In the genomic region with DNA sequence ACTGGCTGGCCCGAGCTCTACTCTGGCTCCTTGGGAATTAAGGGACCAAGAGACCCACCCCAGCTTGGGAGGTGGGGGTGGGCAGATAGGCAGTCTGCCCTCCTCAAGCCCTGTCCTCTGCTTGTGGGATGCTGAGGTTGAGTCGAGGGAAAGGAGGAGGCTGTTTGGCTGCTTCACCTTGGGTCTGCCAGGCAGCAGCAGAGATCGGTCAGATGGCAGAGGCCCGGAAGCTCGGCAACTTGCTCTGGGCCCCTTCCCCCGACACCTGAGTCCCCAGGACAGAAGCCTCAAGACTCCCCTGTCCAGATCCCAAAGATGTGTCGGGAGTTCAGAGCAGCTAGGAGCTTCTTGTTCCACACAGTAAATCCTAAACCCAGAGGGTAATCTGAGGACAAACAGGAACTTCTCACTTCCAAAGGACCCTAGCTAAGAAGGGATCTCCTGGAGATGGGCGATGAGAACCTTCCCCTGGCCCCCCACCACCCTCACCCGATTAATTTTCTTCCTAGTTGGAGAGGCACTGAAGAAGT, we compare ENCODE assay signal across 18 mouse cellular contexts. TPM values are rescaled to one million over a fixed set of nuclear protein-coding genes. Genes with fewer than 3 reads are reported as not detected.
DNase-seq lines count a peak whose midpoint lies in the region; ATAC-seq and TF ChIP-seq lines count a peak whose summit lies in the region.
"Had no signal": no experiment of that assay in that cellular context is flagged by ENCODE, and none has a peak within 500 bp of the region (broad histone marks: within the 10 kb centered on the region; RNA-seq: fewer than 3 reads in every experiment).

No protein-coding gene starts in this region.

- H3K4me3 ChIP-seq in kidney, embryonic 14.5 days (ENCODE audit: low read length), result peak overlapping the region; percentile 10; the same call in 1 of the 2 replicates
- peak overlapping the region; percentile 28; the same call in 1 of the 2 replicates for H3K4me3 ChIP-seq in forebrain, postnatal 0 days (ENCODE audit: low read depth, low read length)
- H3K4me3 ChIP-seq in midbrain, embryonic 10.5 days, result peak overlapping the region; percentile 59
- H3K4me3 ChIP-seq in neural tube, embryonic 14.5 days (ENCODE audit: low read depth, low read length), result peak overlapping the region; percentile 53
- H3K4me3 ChIP-seq: lung, embryonic 15.5 days had no signal

- no peaks in the 10 kb centered on the region for H3K36me3 ChIP-seq in kidney, embryonic 14.5 days (ENCODE audit: control insufficient read depth, insufficient read depth, low read length)
- no peaks in the 10 kb centered on the region for H3K36me3 ChIP-seq in forebrain, postnatal 0 days (ENCODE audit: insufficient read depth)
- H3K36me3 ChIP-seq in midbrain, embryonic 10.5 days, result peaks cover 3% of the 10 kb centered on the region; the same call in 1 of the 2 replicates
- H3K36me3 ChIP-seq in neural tube, embryonic 14.5 days (ENCODE audit: control insufficient read depth, insufficient read depth, low read length), result no peaks in the 10 kb centered on the region
- H3K36me3 ChIP-seq: heart, embryonic 13.5 days; lung, embryonic 15.5 days had no signal

- no peak overlapping the region for H3K27ac ChIP-seq in kidney, embryonic 14.5 days (ENCODE audit: low read depth, low read length)
- no peak overlapping the region for H3K27ac ChIP-seq in forebrain, postnatal 0 days (ENCODE audit: low read depth, low read length)
- peak overlapping the region; percentile 91 for H3K27ac ChIP-seq in midbrain, embryonic 10.5 days (replicated peaks)
- peak overlapping the region; percentile 87 for H3K27ac ChIP-seq in neural tube, embryonic 14.5 days (ENCODE audit: low read depth, low read length)
- H3K27ac ChIP-seq: heart, embryonic 13.5 days; lung, embryonic 15.5 days had no signal

- H3K4me1 ChIP-seq in kidney, embryonic 14.5 days (ENCODE audit: control insufficient read depth, insufficient read depth, low read length), result peaks cover 9% of the 10 kb centered on the region; the same call in 1 of the 2 replicates
- H3K4me1 ChIP-seq in forebrain, postnatal 0 days (ENCODE audit: insufficient read depth), result no peaks in the 10 kb centered on the region
- H3K4me1 ChIP-seq in midbrain, embryonic 10.5 days, result peaks cover 81% of the 10 kb centered on the region
- peaks cover 2% of the 10 kb centered on the region; the same call in 1 of the 2 replicates for H3K4me1 ChIP-seq in neural tube, embryonic 14.5 days (ENCODE audit: control insufficient read depth, insufficient read depth, low read length)

- H3K9ac ChIP-seq in kidney, embryonic 14.5 days (ENCODE audit: low read depth, low read length), result no peak overlapping the region
- H3K9ac ChIP-seq in forebrain, postnatal 0 days, result no peak overlapping the region
- peak overlapping the region; percentile 89 for H3K9ac ChIP-seq in neural tube, embryonic 14.5 days (replicated peaks; ENCODE audit: low read depth, low read length)
- H3K9ac ChIP-seq: heart, embryonic 13.5 days; lung, embryonic 15.5 days had no signal

- TF ChIP-seq CTCF in forebrain, postnatal 0 days (IDR thresholded peaks at IDR 0.05; ENCODE audit: low read depth), result no peak

- ATAC-seq in kidney, embryonic 14.5 days (ENCODE audit: low FRiP score, low TSS enrichment), result no peak
- ATAC-seq in forebrain, postnatal 0 days, result no peak
- ATAC-seq in neural tube, embryonic 14.5 days (ENCODE audit: low read depth), result no peak

- no peak for DNase-seq in kidney, postnatal 4 days
- peak; percentile 37 for DNase-seq in forebrain, postnatal 0 days
- DNase-seq in midbrain, embryonic 10.5 days (ENCODE audit: low spot score), result peak; percentile 53
- no peak for DNase-seq in lung, postnatal 10 days
- DNase-seq in retina, postnatal 1 day, result no peak
- DNase-seq in testis, postnatal 14 days (ENCODE audit: low spot score), result no peak
- DNase-seq: kidney, adult 8-10 months had no signal

- no peaks in the 10 kb centered on the region for H3K9me3 ChIP-seq in kidney, embryonic 14.5 days (ENCODE audit: control insufficient read depth, low read length)
- no peaks in the 10 kb centered on the region for H3K9me3 ChIP-seq in forebrain, postnatal 0 days (ENCODE audit: low read length)
- H3K9me3 ChIP-seq in midbrain, embryonic 10.5 days (replicated peaks), result no peaks in the 10 kb centered on the region
- H3K9me3 ChIP-seq in neural tube, embryonic 14.5 days (ENCODE audit: control insufficient read depth, low read length), result no peaks in the 10 kb centered on the region
- H3K9me3 ChIP-seq: heart, embryonic 13.5 days; lung, embryonic 15.5 days had no signal

- no peak overlapping the region for H3K4me2 ChIP-seq in kidney, embryonic 14.5 days (replicated peaks; ENCODE audit: low read depth, low read length)
- no peak overlapping the region for H3K4me2 ChIP-seq in forebrain, postnatal 0 days (ENCODE audit: low read depth)
- H3K4me2 ChIP-seq in neural tube, embryonic 14.5 days (ENCODE audit: low read depth, low read length), result peak overlapping the region; percentile 74; the same call in 1 of the 2 replicates
- H3K4me2 ChIP-seq: liver, embryonic 11.5 days; lung, embryonic 15.5 days had no signal

- H3K27me3 ChIP-seq in kidney, embryonic 14.5 days (ENCODE audit: control insufficient read depth, insufficient read depth, low read length), result peaks cover 97% of the 10 kb centered on the region
- peaks cover 69% of the 10 kb centered on the region for H3K27me3 ChIP-seq in forebrain, postnatal 0 days (ENCODE audit: insufficient read depth, low read length)
- peaks cover 100% of the 10 kb centered on the region for H3K27me3 ChIP-seq in midbrain, embryonic 10.5 days (ENCODE audit: low read depth, poor library complexity, severe bottlenecking)
- peaks cover 43% of the 10 kb centered on the region for H3K27me3 ChIP-seq in neural tube, embryonic 14.5 days (ENCODE audit: control insufficient read depth, insufficient read depth, low read length)

- WGBS in kidney, embryonic 14.5 days, result under 1% methylated on average over 9 of the region's 9 CpGs
- 3% methylated on average over 9 of the region's 9 CpGs for WGBS in forebrain, postnatal 0 days
- WGBS in midbrain, embryonic 10.5 days, result 2% methylated on average over 9 of the region's 9 CpGs
- under 1% methylated on average over 9 of the region's 9 CpGs for WGBS in neural tube, embryonic 14.5 days

RNA-seq across cellular contexts. Expression of gene Lhx5, which starts 1.1 kb away (rescaled TPM):
- polyA plus RNA-seq in kidney, embryonic 14.5 days (2014; fragmentation: Nextera tagmentation; extraction: Ambion mirVana), result not detected in 2 replicates
- 4.6 and 5.4 TPM in 2 replicates for total RNA-seq in forebrain, postnatal 0 days (2014; rRNA removed)
- polyA plus RNA-seq in forebrain, postnatal 0 days (2015; fragmentation: Nextera tagmentation; extraction: Ambion mirVana), result 1.4 and 3.7 TPM in 2 replicates
- polyA plus RNA-seq in midbrain, embryonic 10.5 days (2016; fragmentation: Nextera tagmentation; extraction: Ambion mirVana), result 23.5 and 30.5 TPM in 2 replicates
- polyA plus RNA-seq in neural tube, embryonic 14.5 days (2014; fragmentation: Nextera tagmentation; extraction: Ambion mirVana), result 27.6 and 28.1 TPM in 2 replicates
- total RNA-seq: adrenal gland, postnatal 4 days; hematopoietic stem cell, adult 5-6 weeks; megakaryocyte-erythroid progenitor cell, adult 5-6 weeks; MEL had no signal
- polyA plus RNA-seq: cortical plate, adult 2 months; gonadal fat pad, adult 2 months; heart, embryonic 13.5 days had no signal

RNA-seq across cellular contexts. Expression of gene Sdsl, which starts 40.1 kb away (rescaled TPM):
- 10.5 and 12.5 TPM in 2 replicates for polyA plus RNA-seq in kidney, embryonic 14.5 days (2014; fragmentation: Nextera tagmentation; extraction: Ambion mirVana)
- total RNA-seq in forebrain, postnatal 0 days (2014; rRNA removed), result 1.3 and 3.0 TPM in 2 replicates
- polyA plus RNA-seq in forebrain, postnatal 0 days (2015; fragmentation: Nextera tagmentation; extraction: Ambion mirVana), result 2.3 and 3.1 TPM in 2 replicates
- 5.5 and 6.2 TPM in 2 replicates for polyA plus RNA-seq in midbrain, embryonic 10.5 days (2016; fragmentation: Nextera tagmentation; extraction: Ambion mirVana)
- polyA plus RNA-seq in neural tube, embryonic 14.5 days (2014; fragmentation: Nextera tagmentation; extraction: Ambion mirVana), result 5.8 and 8.3 TPM in 2 replicates

RNA-seq across cellular contexts. Expression of gene Sds, which starts 43.8 kb away (rescaled TPM):
- not detected in 2 replicates for polyA plus RNA-seq in kidney, embryonic 14.5 days (2014; fragmentation: Nextera tagmentation; extraction: Ambion mirVana)
- total RNA-seq in forebrain, postnatal 0 days (2014; rRNA removed), result not detected in 2 replicates
- not detected in 2 replicates for polyA plus RNA-seq in forebrain, postnatal 0 days (2015; fragmentation: Nextera tagmentation; extraction: Ambion mirVana)
- not detected in 2 replicates for polyA plus RNA-seq in midbrain, embryonic 10.5 days (2016; fragmentation: Nextera tagmentation; extraction: Ambion mirVana)
- polyA plus RNA-seq in neural tube, embryonic 14.5 days (2014; fragmentation: Nextera tagmentation; extraction: Ambion mirVana), result 0.29 TPM in 1 of 2 replicates, not detected in the other
- total RNA-seq: hematopoietic stem cell, adult 5-6 weeks; megakaryocyte-erythroid progenitor cell, adult 5-6 weeks; MEL had no signal
- polyA plus RNA-seq: gonadal fat pad, adult 2 months; heart, embryonic 13.5 days; liver, embryonic 11.5 days; lung, embryonic 15.5 days had no signal

Comparison
In these comparisons a context has a peak if more than half of its experiments do, and no peak if none do; other contexts are left out.
1. H3K27ac ChIP-seq: peak in midbrain, embryonic 10.5 days (single experiment) and neural tube, embryonic 14.5 days (single experiment); none in kidney, embryonic 14.5 days (single experiment) and forebrain, postnatal 0 days (single experiment).
2. DNase-seq: peak in forebrain, postnatal 0 days (single experiment) and midbrain, embryonic 10.5 days (single experiment); none in kidney, postnatal 4 days (0 of 2), lung, postnatal 10 days (single experiment), retina, postnatal 1 day (single experiment) and testis, postnatal 14 days (single experiment).
3. Peak in every context shown above with its lines, with median percentiles within 50 percentile points of each other: H3K4me3 ChIP-seq.